Mouse (Mus musculus) hindbrain, embryonic 16.5 days (tissue): ENCODE data around the gene Sytl1. TPM values are rescaled to one million over a fixed set of nuclear protein-coding genes. Genes with fewer than 3 reads are reported as not detected.
A peak's percentile ranks its signal among the peaks of the same experiment; 100 is the strongest.

Source experiments
- ATAC-seq: fragments of 200-750 bp; cut with Nextera tagmentation; 2 replicates; pipeline ENCODE4 v1.8.0; 2017; ENCODE audit warnings: moderate TSS enrichment, moderate library complexity
- H3K27ac ChIP-seq: fragments of 300-500 bp; sonication (generic); 2 replicates; pipeline ENCODE4 v1.5.1; 2014; ENCODE audit warnings: low read depth, mild to moderate bottlenecking, control low read depth, low read length, moderate library complexity
- H3K27me3 ChIP-seq: fragments of 300-500 bp; sonication (generic); replicated peaks from 2 replicates; pipeline ENCODE4 v1.6.1; 2014; ENCODE audit warnings: low read length; ENCODE audit not compliant: control insufficient read depth, insufficient read depth
- H3K36me3 ChIP-seq: fragments of 300-500 bp; sonication (generic); 2 replicates; pipeline ENCODE4 v1.6.1; 2014; ENCODE audit warnings: mild to moderate bottlenecking, low read length, moderate library complexity, mixed read lengths; ENCODE audit not compliant: control insufficient read depth, insufficient read depth
- H3K4me1 ChIP-seq: fragments of 300-500 bp; sonication (generic); 2 replicates; pipeline ENCODE4 v1.6.1; 2014; ENCODE audit warnings: low read depth, low read length; ENCODE audit not compliant: control insufficient read depth, insufficient read depth
- H3K4me2 ChIP-seq: fragments of 300-500 bp; sonication (generic); 2 replicates; pipeline ENCODE4 v1.6.1; 2014; ENCODE audit warnings: mild to moderate bottlenecking, low read length, control low read depth, moderate library complexity
- H3K4me3 ChIP-seq: fragments of 300-500 bp; sonication (generic); 2 replicates; pipeline ENCODE4 v1.5.1; 2014; ENCODE audit warnings: mild to moderate bottlenecking, low read length, control low read depth, moderate library complexity
- H3K9ac ChIP-seq: fragments of 300-500 bp; sonication (generic); 2 replicates; pipeline ENCODE4 v1.6.1; 2014; ENCODE audit warnings: low read depth, mild to moderate bottlenecking, control low read depth, low read length, moderate library complexity
- H3K9me3 ChIP-seq: fragments of 300-500 bp; sonication (generic); 2 replicates; pipeline ENCODE4 v1.6.1; 2014; ENCODE audit warnings: mild to moderate bottlenecking, low read length, moderate library complexity; ENCODE audit not compliant: control insufficient read depth
- WGBS: fragments of 180-500 bp; shearing (Covaris S2); extraction: QIAGEN DNeasy Blood & Tissue Kit; methylation state at CpG from one replicate; pipeline ENCODE4 v1.1.7; 2014; 5-methylcytosine and 5-hydroxymethylcytosine counted together
- polyA plus RNA-seq: library from polyadenylated mRNA; unstranded; fragments of >200 nt; fragmentation: Nextera tagmentation; extraction: Ambion mirVana; gene quantifications from 2 replicates; pipeline ENCODE4 v1.2.1, GENCODE M21; 2015

The Sytl1 gene
- polyA plus RNA-seq, 1 experiment from 2014 or later = 0.44 TPM

GRCm38 (mm10) chr4:133217641-133218040, 45.3 kb downstream of the Sytl1 start:
- H3K27me3 ChIP-seq = peaks cover 14% of the 10 kb centered on the region
- no peak for ATAC-seq
- no peaks in the 10 kb centered on the region for H3K9me3 ChIP-seq
- H3K4me1 ChIP-seq = peaks cover 11% of the 10 kb centered on the region
- H3K27ac ChIP-seq = no peak overlapping the region
- H3K9ac ChIP-seq = no peak overlapping the region; the same call in 1 of the 2 replicates
- H3K4me3 ChIP-seq = no peak overlapping the region
- no peak overlapping the region for H3K4me2 ChIP-seq
- no peaks in the 10 kb centered on the region for H3K36me3 ChIP-seq
- 0% methylated on average over 5 of the region's 5 CpGs for WGBS

- 14% methylated on average over 10 of the region's 10 CpGs for WGBS
- Histone ChIP-seq H3K27me3 (peaks cover 11% of the 10 kb centered on the region; the same call in 1 of the 2 replicates), H3K4me2 (peak overlapping the region; percentile 99), H3K4me1 (peaks cover 9% of the 10 kb centered on the region), H3K4me3 (peak overlapping the region; percentile 80; the same call in 1 of the 2 replicates), H3K9me3 (no peaks in the 10 kb centered on the region), H3K9ac (no peak overlapping the region; the same call in 1 of the 2 replicates), H3K27ac (no peak overlapping the region), H3K36me3 (no peaks in the 10 kb centered on the region)
- no peak for ATAC-seq
Measured at GRCm38 (mm10) chr4:133213661-133214060, 49.3 kb downstream of the Sytl1 start.

- Histone ChIP-seq H3K9me3 (no peaks in the 10 kb centered on the region), H3K27ac (no peak overlapping the region), H3K4me3 (peak overlapping the region; percentile 80), H3K27me3 (peaks cover 11% of the 10 kb centered on the region; the same call in 1 of the 2 replicates), H3K36me3 (no peaks in the 10 kb centered on the region), H3K9ac (no peak overlapping the region), H3K4me1 (peaks cover 9% of the 10 kb centered on the region), H3K4me2 (peak overlapping the region; percentile 99)
- peak; percentile 1; the same call in 1 of the 2 replicates for ATAC-seq
- WGBS = under 1% methylated on average over 8 of the region's 9 CpGs
Measured at GRCm38 (mm10) chr4:133213268-133213590, 49.7 kb downstream of the Sytl1 start.

GRCm38 (mm10) chr4:133212562-133213267, 50.2 kb downstream of the Sytl1 start:
- peak; percentile 87 for ATAC-seq
- no peaks in the 10 kb centered on the region for H3K9me3 ChIP-seq
- H3K4me2 ChIP-seq = peak overlapping the region; percentile 99
- H3K4me1 ChIP-seq = peaks cover 9% of the 10 kb centered on the region
- peak overlapping the region; percentile 80 for H3K4me3 ChIP-seq
- no peak overlapping the region for H3K27ac ChIP-seq
- H3K9ac ChIP-seq = peak overlapping the region; percentile 79
- H3K27me3 ChIP-seq = peaks cover 11% of the 10 kb centered on the region; the same call in 1 of the 2 replicates
- H3K36me3 ChIP-seq = no peaks in the 10 kb centered on the region
- WGBS = 1% methylated on average over 36 of the region's 44 CpGs

- H3K27me3 ChIP-seq = peaks cover 11% of the 10 kb centered on the region; the same call in 1 of the 2 replicates
- WGBS = 1% methylated on average over 49 of the region's 52 CpGs
- peak within 1 kb of the TSS; percentile 99 for H3K4me2 ChIP-seq
- ATAC-seq = peak; percentile 70
- H3K36me3 ChIP-seq = no peaks in the 10 kb centered on the region
- peaks cover 9% of the 10 kb centered on the region for H3K4me1 ChIP-seq
- H3K27ac ChIP-seq = no peak within 1 kb of the TSS; the same call in 1 of the 2 replicates
- H3K9ac ChIP-seq = peak within 1 kb of the TSS; percentile 79
- H3K9me3 ChIP-seq = no peaks in the 10 kb centered on the region
- peak within 1 kb of the TSS; percentile 80 for H3K4me3 ChIP-seq
Measured at GRCm38 (mm10) chr4:133211751-133212561, 51.0 kb downstream of the Sytl1 start, which contains the start of the genes Cd164l2 and Gpr3. Gene Cd164l2, plus strand, starts transcription at chr4:133212131. Gene Gpr3, minus strand, starts transcription at chr4:133212536.

GRCm38 (mm10) chr4:133210788-133211390, 52.0 kb downstream of the Sytl1 start:
- ATAC-seq = no peak
- Histone ChIP-seq H3K27me3 (peaks cover 11% of the 10 kb centered on the region; the same call in 1 of the 2 replicates), H3K4me2 (no peak overlapping the region), H3K9ac (no peak overlapping the region), H3K36me3 (no peaks in the 10 kb centered on the region), H3K4me3 (no peak overlapping the region), H3K27ac (no peak overlapping the region), H3K4me1 (peaks cover 9% of the 10 kb centered on the region), H3K9me3 (no peaks in the 10 kb centered on the region)
- WGBS = 94% methylated on average over 19 of the region's 19 CpGs

GRCm38 (mm10) chr4:133210023-133210787, 52.7 kb downstream of the Sytl1 start:
- ATAC-seq = no peak
- Histone ChIP-seq H3K9me3 (no peaks in the 10 kb centered on the region), H3K4me2 (no peak overlapping the region), H3K27ac (no peak overlapping the region), H3K4me1 (peaks cover 9% of the 10 kb centered on the region), H3K9ac (no peak overlapping the region), H3K4me3 (no peak overlapping the region), H3K27me3 (peaks cover 11% of the 10 kb centered on the region; the same call in 1 of the 2 replicates), H3K36me3 (no peaks in the 10 kb centered on the region)
- WGBS = 89% methylated on average over 24 of the region's 24 CpGs

GRCm38 (mm10) chr4:133209366-133209765, 53.5 kb downstream of the Sytl1 start:
- no peak overlapping the region for H3K4me2 ChIP-seq
- WGBS = 4% methylated on average over 11 of the region's 11 CpGs
- H3K27ac ChIP-seq = no peak overlapping the region
- no peaks in the 10 kb centered on the region for H3K36me3 ChIP-seq
- peaks cover 14% of the 10 kb centered on the region for H3K4me1 ChIP-seq
- no peak overlapping the region for H3K4me3 ChIP-seq
- no peak for ATAC-seq
- no peaks in the 10 kb centered on the region for H3K9me3 ChIP-seq
- no peak overlapping the region for H3K9ac ChIP-seq
- H3K27me3 ChIP-seq = peaks cover 10% of the 10 kb centered on the region; the same call in 1 of the 2 replicates
